Mouse (Mus musculus) E14TG2a.4 (cell line): ENCODE results near the gene Cnnm2.
A peak's percentile ranks its signal among the peaks of the same experiment; 100 is the strongest.

Source experiments
- H3K27me3 ChIP-seq: 2 replicates; pipeline ENCODE4 v1.6.1; 2014; ENCODE audit warnings: low read length, control low read depth; ENCODE audit not compliant: insufficient read depth
- H3K36me3 ChIP-seq: 2 replicates; pipeline ENCODE4 v1.6.1; 2014; ENCODE audit warnings: low read length, control low read depth; ENCODE audit not compliant: insufficient read depth
- H3K4me1 ChIP-seq: replicated peaks from 2 replicates; pipeline ENCODE4 v1.6.1; 2014; ENCODE audit warnings: low read depth, low read length, control low read depth
- H3K4me3 ChIP-seq: replicated peaks from 2 replicates; pipeline ENCODE4 v1.5.1; 2014; ENCODE audit warnings: mild to moderate bottlenecking, low read length
- H3K9me3 ChIP-seq: 2 replicates; pipeline ENCODE4 v1.6.1; 2014; ENCODE audit warnings: low read length, control low read depth
- CTCF ChIP-seq: conservative IDR thresholded peaks from 2 replicates; pipeline ENCODE4 v1.5.1; 2014; ENCODE audit warnings: low read length
- NANOG ChIP-seq: IDR thresholded peaks from 2 replicates; pipeline ENCODE4 v1.6.1; 2014; ENCODE audit warnings: borderline replicate concordance, low read length, mixed read lengths
- POU5F1 ChIP-seq: IDR thresholded peaks from 2 replicates; pipeline ENCODE4 v1.6.1; 2014; ENCODE audit warnings: low read length, borderline replicate concordance

Gene Cnnm2

GRCm38 (mm10) chr19:46762992-46763342, 1.6 kb downstream of the Cnnm2 start:
- Histone ChIP-seq H3K9me3 (no peaks in the 10 kb centered on the region), H3K4me3 (peak overlapping the region; percentile 95), H3K4me1 (peaks cover 62% of the 10 kb centered on the region), H3K36me3 (peaks cover 20% of the 10 kb centered on the region), H3K27me3 (peaks cover 21% of the 10 kb centered on the region)
- TF ChIP-seq CTCF (no peak), NANOG (no peak), POU5F1 (no peak)

GRCm38 (mm10) chr19:46763356-46763755, 2.0 kb downstream of the Cnnm2 start:
- Histone ChIP-seq H3K4me3 (peak overlapping the region; percentile 95), H3K9me3 (no peaks in the 10 kb centered on the region), H3K27me3 (peaks cover 21% of the 10 kb centered on the region), H3K4me1 (peaks cover 62% of the 10 kb centered on the region), H3K36me3 (peaks cover 21% of the 10 kb centered on the region)
- TF ChIP-seq CTCF: no peak
- TF ChIP-seq NANOG: no peak
- TF ChIP-seq POU5F1: no peak

- TF ChIP-seq POU5F1: no peak
- TF ChIP-seq NANOG: no peak
- no peak for TF ChIP-seq CTCF
- H3K27me3 ChIP-seq: peaks cover 21% of the 10 kb centered on the region
- peak overlapping the region; percentile 95 for H3K4me3 ChIP-seq
- no peaks in the 10 kb centered on the region for H3K9me3 ChIP-seq
- peaks cover 62% of the 10 kb centered on the region for H3K4me1 ChIP-seq
- peaks cover 27% of the 10 kb centered on the region for H3K36me3 ChIP-seq
These were observed 2.8 kb downstream of the Cnnm2 start for GRCm38 (mm10) chr19:46763932-46764762.

GRCm38 (mm10) chr19:46764763-46765117, 3.3 kb downstream of the Cnnm2 start:
- peak overlapping the region; percentile 95 for H3K4me3 ChIP-seq
- H3K27me3 ChIP-seq: peaks cover 21% of the 10 kb centered on the region
- TF ChIP-seq POU5F1: no peak
- no peak for TF ChIP-seq NANOG
- no peak for TF ChIP-seq CTCF
- peaks cover 29% of the 10 kb centered on the region for H3K36me3 ChIP-seq
- no peaks in the 10 kb centered on the region for H3K9me3 ChIP-seq
- H3K4me1 ChIP-seq: peaks cover 63% of the 10 kb centered on the region

- TF ChIP-seq CTCF (no peak), NANOG (no peak), POU5F1 (no peak)
- Histone ChIP-seq H3K4me1 (peaks cover 60% of the 10 kb centered on the region), H3K27me3 (peaks cover 21% of the 10 kb centered on the region), H3K9me3 (no peaks in the 10 kb centered on the region), H3K4me3 (no peak overlapping the region), H3K36me3 (peaks cover 36% of the 10 kb centered on the region)
These were observed 4.7 kb downstream of the Cnnm2 start for GRCm38 (mm10) chr19:46766125-46766524.

GRCm38 (mm10) chr19:46769759-46770158, 8.4 kb downstream of the Cnnm2 start:
- no peaks in the 10 kb centered on the region for H3K9me3 ChIP-seq
- H3K4me3 ChIP-seq: no peak overlapping the region
- no peaks in the 10 kb centered on the region for H3K27me3 ChIP-seq
- H3K4me1 ChIP-seq: peaks cover 46% of the 10 kb centered on the region
- H3K36me3 ChIP-seq: peaks cover 33% of the 10 kb centered on the region
- TF ChIP-seq POU5F1: no peak
- no peak for TF ChIP-seq CTCF

GRCm38 (mm10) chr19:46771801-46772200, 10.4 kb downstream of the Cnnm2 start:
- Histone ChIP-seq H3K4me3 (no peak overlapping the region), H3K4me1 (peaks cover 45% of the 10 kb centered on the region), H3K9me3 (no peaks in the 10 kb centered on the region), H3K27me3 (no peaks in the 10 kb centered on the region), H3K36me3 (peaks cover 28% of the 10 kb centered on the region)
- TF ChIP-seq NANOG: no peak
- no peak for TF ChIP-seq CTCF
- no peak for TF ChIP-seq POU5F1

GRCm38 (mm10) chr19:46776391-46776790, 15.0 kb downstream of the Cnnm2 start:
- TF ChIP-seq CTCF (no peak), NANOG (no peak), POU5F1 (no peak)
- Histone ChIP-seq H3K4me1 (peaks cover 20% of the 10 kb centered on the region), H3K4me3 (no peak overlapping the region), H3K9me3 (no peaks in the 10 kb centered on the region), H3K36me3 (peaks cover 2% of the 10 kb centered on the region; the same call in 1 of the 2 replicates), H3K27me3 (no peaks in the 10 kb centered on the region)
